In the genomic region with DNA sequence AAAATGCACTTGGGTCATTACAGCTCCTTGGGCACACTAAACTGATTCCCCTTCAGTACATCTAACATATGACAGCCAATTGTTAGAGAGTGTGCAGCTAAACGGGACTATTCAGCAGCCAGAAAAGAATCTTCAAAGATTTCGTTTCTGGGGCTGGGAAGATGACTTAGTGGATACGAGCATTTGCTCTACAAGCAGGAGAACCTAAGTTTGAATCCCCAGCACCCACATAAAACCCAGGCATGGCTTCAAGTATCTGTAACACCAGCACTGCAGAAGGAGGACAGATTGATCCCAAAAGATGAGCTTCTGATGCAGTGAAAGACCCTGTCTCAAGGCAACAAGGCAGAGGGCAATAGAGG, we compare ENCODE assay signal across 11 mouse cellular contexts. TPM values are rescaled to one million over a fixed set of nuclear protein-coding genes. Genes with fewer than 3 reads are reported as not detected.
DNase-seq lines count a peak whose midpoint lies in the region; ATAC-seq and TF ChIP-seq lines count a peak whose summit lies in the region.
"Had no signal": no experiment of that assay in that cellular context is flagged by ENCODE, and none has a peak within 500 bp of the region (broad histone marks: within the 10 kb centered on the region; RNA-seq: fewer than 3 reads in every experiment).

No protein-coding gene starts in this region.

- H3K4me1 ChIP-seq in lung, embryonic 14.5 days (ENCODE audit: insufficient read depth) = no peaks in the 10 kb centered on the region; the same call in 1 of the 2 replicates
- peaks cover 14% of the 10 kb centered on the region; the same call in 1 of the 2 replicates for H3K4me1 ChIP-seq in intestine, embryonic 16.5 days (ENCODE audit: control insufficient read depth, insufficient read depth, low read length)

- H3K4me2 ChIP-seq in lung, embryonic 14.5 days = peak overlapping the region; percentile 82
- H3K4me2 ChIP-seq in intestine, embryonic 16.5 days (ENCODE audit: low read depth, low read length) = peak overlapping the region; percentile 77; the same call in 1 of the 2 replicates
- peak overlapping the region; percentile 74 for H3K4me2 ChIP-seq in myocyte (ENCODE audit: low read depth)

- peak overlapping the region; percentile 94 for H3K4me3 ChIP-seq in lung, embryonic 14.5 days (ENCODE audit: low read depth, low read length)
- no peak overlapping the region for H3K4me3 ChIP-seq in intestine, embryonic 16.5 days (ENCODE audit: low read length)
- peak overlapping the region; percentile 60 for H3K4me3 ChIP-seq in myocyte

- H3K9ac ChIP-seq in lung, embryonic 14.5 days = peak overlapping the region; percentile 91; the same call in 1 of the 2 replicates
- no peak overlapping the region for H3K9ac ChIP-seq in intestine, embryonic 16.5 days (ENCODE audit: low read depth, low read length)

- DNase-seq in cerebellum, adult 9-10 months = peak; percentile 61
- DNase-seq in cerebellum, adult 18-20 months = no peak
- DNase-seq in lung, embryonic 14.5 days = no peak
- no peak for DNase-seq in lung, postnatal 10 days
- DNase-seq in embryo, embryonic 9.5 days (ENCODE audit: extremely low spot score) = no peak
- DNase-seq in gastrocnemius, postnatal 4 days (ENCODE audit: low spot score in 2 of 2) = no peak
- DNase-seq: embryo, embryonic 11 days; kidney, postnatal 4 days had no signal

- TF ChIP-seq CTCF in lung, embryonic 14.5 days (IDR thresholded peaks at IDR 0.05; ENCODE audit: low read depth) = no peak

- H3ac ChIP-seq in myocyte (ENCODE audit: control insufficient read depth, insufficient read length) = no peak overlapping the region

- no peak for ATAC-seq in lung, embryonic 14.5 days (ENCODE audit: insufficient read depth)
- ATAC-seq in intestine, embryonic 16.5 days = no peak
- ATAC-seq: activated CD4-positive, CD25-positive, alpha-beta regulatory T cell, adult 4 months had no signal

- WGBS in lung, embryonic 14.5 days = 60% methylated on average over 3 of the region's 3 CpGs
- 66% methylated on average over 3 of the region's 3 CpGs for WGBS in intestine, embryonic 16.5 days

- H3K27me3 ChIP-seq in lung, embryonic 14.5 days (ENCODE audit: insufficient read depth, low read length) = no peaks in the 10 kb centered on the region
- no peaks in the 10 kb centered on the region for H3K27me3 ChIP-seq in intestine, embryonic 16.5 days (replicated peaks; ENCODE audit: control insufficient read depth, insufficient read depth, low read length)
- H3K27me3 ChIP-seq in myocyte (ENCODE audit: control insufficient read depth, insufficient read depth, insufficient read length) = no peaks in the 10 kb centered on the region

- peaks cover 34% of the 10 kb centered on the region for H3K79me2 ChIP-seq in myocyte (ENCODE audit: control insufficient read depth, insufficient read depth)

- H3K9me3 ChIP-seq in lung, embryonic 14.5 days (ENCODE audit: low read depth, low read length) = no peaks in the 10 kb centered on the region
- no peaks in the 10 kb centered on the region for H3K9me3 ChIP-seq in intestine, embryonic 16.5 days (ENCODE audit: control insufficient read depth, low read length)

- no peak overlapping the region for H3K27ac ChIP-seq in lung, embryonic 14.5 days (ENCODE audit: low read depth)
- H3K27ac ChIP-seq in intestine, embryonic 16.5 days (ENCODE audit: low read length) = no peak overlapping the region

- no peak for TF ChIP-seq POLR2A in myocyte (IDR thresholded peaks at IDR 0.05; ENCODE audit: insufficient read length, low read depth)

- H3K36me3 ChIP-seq in lung, embryonic 14.5 days (ENCODE audit: insufficient read depth) = no peaks in the 10 kb centered on the region
- H3K36me3 ChIP-seq in intestine, embryonic 16.5 days (ENCODE audit: control insufficient read depth, insufficient read depth, low read length) = no peaks in the 10 kb centered on the region
- no peaks in the 10 kb centered on the region for H3K36me3 ChIP-seq in myocyte (ENCODE audit: control insufficient read depth, insufficient read depth)

TF ChIP-seq in myocyte, 11 proteins besides CTCF, POLR2A, EP300 and RAD21:
- TF ChIP-seq CEBPB (IDR thresholded peaks at IDR 0.05; ENCODE audit: insufficient read depth, poor library complexity, severe bottlenecking) (no peak), SRF (IDR thresholded peaks at IDR 0.05; ENCODE audit: control insufficient read depth, insufficient read length, low read depth) (no peak)
TF ChIP-seq in myocyte: peak in this region for 0.

RNA-seq across cellular contexts. Expression of gene Erc1, which starts 1.4 kb away (rescaled TPM):
- polyA plus RNA-seq in lung, embryonic 14.5 days (2014; fragmentation: Nextera tagmentation; extraction: Ambion mirVana) = 27.1 and 29.5 TPM in 2 replicates
- 7.0 and 8.0 TPM in 2 replicates for polyA plus RNA-seq in intestine, embryonic 16.5 days (2015; fragmentation: Nextera tagmentation; extraction: Ambion mirVana)
- 8.4 TPM for polyA plus RNA-seq in myocyte (2012; fragmentation: generic; extraction: Trizol)
- 10 to 100 TPM; 29.6 to 32.6 TPM for total RNA-seq in gastrocnemius, postnatal 4 days (2021)

RNA-seq across cellular contexts. Expression of gene Rad52, which starts 53.2 kb away (rescaled TPM):
- polyA plus RNA-seq in lung, embryonic 14.5 days (2014; fragmentation: Nextera tagmentation; extraction: Ambion mirVana) = 18.5 and 22.8 TPM in 2 replicates
- 15.6 and 17.4 TPM in 2 replicates for polyA plus RNA-seq in intestine, embryonic 16.5 days (2015; fragmentation: Nextera tagmentation; extraction: Ambion mirVana)
- 12.0 TPM for polyA plus RNA-seq in myocyte (2012; fragmentation: generic; extraction: Trizol)
- total RNA-seq in gastrocnemius, postnatal 4 days (2021) = 10 to 100 TPM; 16.1 to 23.5 TPM
